Mouse (Mus musculus) urinary bladder, postnatal 25 days (tissue): Measurements from ENCODE around the gene Abca17.

Source experiments
- DNase-seq: peaks from one replicate; pipeline ENCODE4 v3.0.0; 2022; ENCODE audit warnings: low spot score

The Abca17 gene

DNA sequence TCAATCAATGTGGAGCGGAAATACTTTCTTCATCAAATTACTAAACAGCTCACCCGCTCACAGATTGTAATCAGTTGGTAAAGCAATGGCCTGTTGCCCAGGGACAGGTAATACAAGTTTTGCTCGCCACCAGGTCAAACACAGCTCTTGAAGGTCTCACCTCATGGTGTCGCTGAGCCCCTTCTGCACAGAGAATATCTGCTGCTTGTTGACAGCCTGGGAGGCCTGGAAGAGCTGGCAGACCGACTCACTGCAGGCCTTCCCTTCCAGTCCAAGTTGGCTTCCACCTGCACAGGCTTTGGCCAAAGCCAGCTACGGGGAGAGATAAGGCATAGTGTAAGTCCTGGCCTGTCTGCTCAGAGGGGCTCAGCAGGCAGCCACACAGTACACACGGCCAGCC lies 113.9 kb downstream of the Abca17 start:
- DNase-seq: peak; percentile 23

DNA sequence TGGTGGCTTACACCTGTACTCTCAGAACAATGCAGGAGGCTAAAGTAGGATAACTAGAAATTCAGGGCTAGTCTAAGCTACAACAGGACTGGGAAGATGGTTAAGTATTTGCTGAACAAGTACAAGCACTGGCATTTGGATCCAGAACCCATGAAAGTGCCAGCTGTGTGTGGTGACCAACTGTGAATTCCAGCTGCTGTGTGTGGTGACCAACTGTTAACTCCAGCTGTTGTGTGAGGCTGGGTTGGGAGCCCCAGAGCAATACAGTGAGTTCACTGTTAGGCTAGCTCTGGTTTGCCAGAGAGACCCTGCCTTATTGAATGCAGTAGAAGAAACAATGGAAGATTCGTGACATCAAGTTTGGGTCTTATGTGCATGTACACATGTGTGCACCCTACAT lies 114.4 kb downstream of the Abca17 start:
- no peak for DNase-seq

DNA sequence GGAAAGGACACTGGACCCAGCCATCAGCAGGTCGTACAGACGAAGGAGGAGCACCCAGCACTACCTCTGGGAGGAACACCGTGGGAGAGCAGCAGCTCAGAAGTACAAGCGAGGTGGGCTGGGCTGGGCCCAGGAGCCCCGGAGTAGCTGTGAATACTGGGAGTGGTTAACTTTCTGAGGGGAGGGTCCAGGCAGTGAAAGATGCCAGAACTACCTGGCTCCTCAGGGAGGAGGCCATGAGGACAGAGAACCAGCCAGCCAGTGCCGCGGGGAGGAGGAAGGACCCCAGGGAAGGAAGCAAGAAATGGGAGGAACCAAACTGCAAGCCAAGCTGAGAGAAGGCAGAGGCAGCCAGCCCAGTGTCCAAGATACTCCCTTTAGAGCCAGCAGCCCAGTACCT lies 122.9 kb downstream of the Abca17 start:
- no peak for DNase-seq

DNA sequence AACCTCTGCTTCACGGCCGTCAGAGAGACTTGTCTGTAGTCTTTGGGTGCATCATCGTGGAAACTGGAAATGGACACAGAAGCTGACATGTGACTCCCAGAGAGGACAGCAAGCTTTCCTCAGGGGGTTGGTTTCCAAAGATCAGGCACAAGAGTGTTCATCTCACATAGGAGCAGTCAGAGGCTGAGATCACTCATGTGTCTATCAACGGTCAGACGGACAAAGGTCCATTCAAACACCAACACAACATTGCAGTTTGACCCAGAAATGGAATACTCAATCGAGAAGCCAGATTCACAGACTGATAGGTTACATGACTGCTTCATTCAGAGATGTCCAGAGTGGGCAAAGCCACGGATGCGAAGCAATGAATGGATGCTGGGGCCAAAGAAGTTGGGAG lies 124.1 kb downstream of the Abca17 start:
- DNase-seq: no peak

DNA sequence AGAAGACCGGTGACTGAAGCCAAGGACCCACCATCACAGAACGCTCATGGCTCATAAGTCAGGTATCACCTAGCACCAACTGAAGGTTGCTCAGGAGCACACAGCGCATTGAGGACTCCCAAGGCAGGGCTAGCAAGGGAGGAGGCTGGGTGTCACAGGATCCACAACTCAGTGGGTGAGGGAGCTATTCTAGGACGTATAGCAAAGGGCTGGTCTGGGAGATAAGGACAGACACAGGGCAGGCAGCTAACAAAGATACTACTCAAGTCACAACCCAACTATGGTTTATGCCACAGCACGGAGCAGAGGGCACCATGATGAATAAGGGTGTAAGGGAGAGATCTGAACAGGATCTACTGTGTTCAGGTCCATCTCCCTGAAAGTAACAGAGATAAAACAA lies 125.0 kb downstream of the Abca17 start:
- no peak for DNase-seq

DNA sequence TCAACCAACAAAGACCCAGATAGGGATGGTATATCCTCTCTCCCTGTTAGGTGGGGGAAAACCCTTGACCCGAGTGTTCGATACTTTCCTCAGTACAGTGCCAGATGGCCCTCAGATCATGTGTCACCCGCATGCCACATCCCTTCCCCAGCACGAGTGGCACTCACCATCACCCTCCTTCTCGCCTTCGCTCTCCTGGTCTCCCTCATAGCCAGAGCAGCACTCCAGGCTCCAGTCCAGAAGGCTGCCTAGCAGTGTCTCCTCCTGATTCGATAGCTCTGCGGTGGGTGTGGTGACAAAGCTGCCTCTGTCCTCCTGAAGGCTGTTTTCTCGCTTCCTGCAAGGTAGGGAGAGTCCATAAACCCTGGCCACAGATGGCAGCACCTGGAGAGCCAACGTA lies 126.1 kb downstream of the Abca17 start:
- no peak for DNase-seq

- no peak for DNase-seq
Observed at GRCm38 (mm10) chr17:24223513-24223912, 127.4 kb downstream of the Abca17 start.

GRCm38 (mm10) chr17:24222653-24223052 lies 128.2 kb downstream of the Abca17 start:
- no peak for DNase-seq

DNA sequence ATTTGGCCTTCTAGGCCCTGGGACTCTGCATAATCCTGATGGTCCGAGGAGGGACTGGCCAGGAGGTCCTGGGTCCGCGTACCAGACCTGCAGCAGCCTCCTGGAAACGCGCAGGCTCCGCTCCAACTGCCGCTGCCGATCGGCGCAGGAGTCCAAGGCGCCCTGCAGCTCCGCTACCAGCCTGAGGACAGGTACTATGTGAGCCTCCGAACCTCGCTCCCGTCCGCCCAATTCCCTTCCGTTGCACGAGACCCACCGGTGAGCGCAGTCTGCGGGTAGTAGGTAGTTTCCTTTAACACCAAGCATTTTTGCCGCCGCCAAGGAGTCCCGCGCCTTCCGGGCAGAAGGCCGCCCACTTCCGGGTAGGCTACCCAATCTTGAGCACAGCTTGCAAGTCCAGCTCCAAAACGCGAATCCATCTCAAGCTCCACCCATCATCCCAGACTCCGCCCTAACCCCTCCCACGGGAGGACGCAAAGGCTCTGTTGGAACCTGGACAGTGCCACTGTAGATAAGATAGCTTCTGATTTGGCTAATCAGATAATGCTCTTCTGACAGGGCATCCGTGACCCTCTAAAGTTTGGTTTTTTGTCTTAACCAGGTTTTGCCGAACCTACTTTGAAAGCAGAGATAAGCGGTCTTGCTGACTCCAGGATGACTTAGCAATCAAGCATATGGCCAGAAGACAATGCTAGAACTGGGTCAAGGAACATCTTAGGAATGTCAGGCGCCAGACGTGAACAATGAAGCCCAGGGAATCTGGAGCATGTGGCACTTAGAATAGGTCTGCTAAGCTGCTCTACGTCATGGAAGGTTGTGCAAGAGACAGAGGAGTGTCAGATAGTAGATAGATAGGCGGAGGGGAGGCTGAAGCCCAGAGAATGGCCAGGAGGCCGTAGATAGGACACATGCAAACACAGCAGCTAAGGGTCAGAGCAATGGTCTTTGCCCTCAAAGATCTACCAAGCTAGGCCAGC lies 130.1 kb downstream of the Abca17 start, which contains the start of gene Tedc2:
TSS of gene Tedc2 (minus strand) at position 417 of the 977 bp plus-strand sequence.
- peak; percentile 91 for DNase-seq

GRCm38 (mm10) chr17:24216836-24217235 lies 134.0 kb downstream of the Abca17 start:
- DNase-seq: no peak
